Mouse (Mus musculus): ENCODE results near the gene Pxdn.

The Pxdn gene

GRCm38 (mm10) chr12:29937308-29937707 is at the start of gene Pxdn:
TSS of gene Pxdn (plus strand) at chr12:29937608.
- DNase-seq (ENCODE audit: low read depth, low spot score), result no peak

- peak; percentile 42 for DNase-seq (ENCODE audit: low read depth, low spot score)
Measured at GRCm38 (mm10) chr12:29894669-29895068, 42.7 kb upstream of the Pxdn start.

- no peak for DNase-seq (ENCODE audit: low read depth, low spot score)
Measured at GRCm38 (mm10) chr12:29897533-29898085, 39.8 kb upstream of the Pxdn start.

- no peak for DNase-seq (ENCODE audit: low read depth, low spot score)
Measured at GRCm38 (mm10) chr12:29904101-29904874, 33.1 kb upstream of the Pxdn start.

GRCm38 (mm10) chr12:29907056-29907455 is 30.4 kb upstream of the Pxdn start:
- DNase-seq (ENCODE audit: low read depth, low spot score), result peak; percentile 12

GRCm38 (mm10) chr12:29916139-29916538 is 21.3 kb upstream of the Pxdn start:
- no peak for DNase-seq (ENCODE audit: low read depth, low spot score)

GRCm38 (mm10) chr12:29916807-29917206 is 20.6 kb upstream of the Pxdn start:
- DNase-seq (ENCODE audit: low read depth, low spot score), result no peak

GRCm38 (mm10) chr12:29920298-29920697 is 17.1 kb upstream of the Pxdn start:
- DNase-seq (ENCODE audit: low read depth, low spot score), result no peak

GRCm38 (mm10) chr12:29921481-29921880 is 15.9 kb upstream of the Pxdn start:
- no peak for DNase-seq (ENCODE audit: low read depth, low spot score)

- peak; percentile 23 for DNase-seq (ENCODE audit: low read depth, low spot score)
Measured at GRCm38 (mm10) chr12:29926896-29927295, 10.5 kb upstream of the Pxdn start.

- DNase-seq (ENCODE audit: low read depth, low spot score), result no peak
Measured at GRCm38 (mm10) chr12:29930591-29930990, 6.8 kb upstream of the Pxdn start.

- DNase-seq (ENCODE audit: low read depth, low spot score), result no peak
Measured at GRCm38 (mm10) chr12:29932951-29933350, 4.5 kb upstream of the Pxdn start.

GRCm38 (mm10) chr12:29933501-29933900 is 3.9 kb upstream of the Pxdn start:
- no peak for DNase-seq (ENCODE audit: low read depth, low spot score)

GRCm38 (mm10) chr12:29934120-29934581 is 3.3 kb upstream of the Pxdn start:
- DNase-seq (ENCODE audit: low read depth, low spot score), result no peak

- DNase-seq (ENCODE audit: low read depth, low spot score), result no peak
Measured at GRCm38 (mm10) chr12:29937851-29938375, 505 bp downstream of the Pxdn start.

- no peak for DNase-seq (ENCODE audit: low read depth, low spot score)
Measured at GRCm38 (mm10) chr12:29938376-29939041, 1.1 kb downstream of the Pxdn start.

- no peak for DNase-seq (ENCODE audit: low read depth, low spot score)
Measured at GRCm38 (mm10) chr12:29939261-29939671, 1.9 kb downstream of the Pxdn start.

- DNase-seq (ENCODE audit: low read depth, low spot score), result no peak
Measured at GRCm38 (mm10) chr12:29942435-29942834, 5.0 kb downstream of the Pxdn start.

GRCm38 (mm10) chr12:29944650-29945049 is 7.2 kb downstream of the Pxdn start:
- DNase-seq (ENCODE audit: low read depth, low spot score), result no peak

GRCm38 (mm10) chr12:29945182-29945743 is 7.9 kb downstream of the Pxdn start:
- DNase-seq (ENCODE audit: low read depth, low spot score), result no peak

GRCm38 (mm10) chr12:29951043-29951442 is 13.6 kb downstream of the Pxdn start:
- no peak for DNase-seq (ENCODE audit: low read depth, low spot score)

GRCm38 (mm10) chr12:29951485-29951884 is 14.1 kb downstream of the Pxdn start:
- DNase-seq (ENCODE audit: low read depth, low spot score), result no peak
